Mouse (Mus musculus): Measurements from ENCODE around the gene Csrp3.

Csrp3 gene

GRCm38 (mm10) chr7:48864671-48865458 lies 17.0 kb upstream of the Csrp3 start:
- DNase-seq, result no peak

GRCm38 (mm10) chr7:48864199-48864598 lies 16.4 kb upstream of the Csrp3 start:
- DNase-seq, result no peak

- DNase-seq, result no peak
Measured at GRCm38 (mm10) chr7:48861796-48862195, 14.0 kb upstream of the Csrp3 start.

- no peak for DNase-seq
Measured at GRCm38 (mm10) chr7:48860948-48861347, 13.1 kb upstream of the Csrp3 start.

- no peak for DNase-seq
Measured at GRCm38 (mm10) chr7:48859362-48859761, 11.5 kb upstream of the Csrp3 start.

GRCm38 (mm10) chr7:48858257-48858656 lies 10.4 kb upstream of the Csrp3 start:
- no peak for DNase-seq

GRCm38 (mm10) chr7:48855461-48855860 lies 7.6 kb upstream of the Csrp3 start:
- DNase-seq, result no peak

- no peak for DNase-seq
Measured at GRCm38 (mm10) chr7:48853496-48853895, 5.7 kb upstream of the Csrp3 start.

GRCm38 (mm10) chr7:48851529-48852104 lies 3.8 kb upstream of the Csrp3 start:
- DNase-seq, result no peak

GRCm38 (mm10) chr7:48846755-48847154 lies 1.1 kb downstream of the Csrp3 start:
- DNase-seq, result no peak

- DNase-seq, result no peak
Measured at GRCm38 (mm10) chr7:48845213-48845973, 2.4 kb downstream of the Csrp3 start.

- no peak for DNase-seq
Measured at GRCm38 (mm10) chr7:48843541-48843940, 4.3 kb downstream of the Csrp3 start.

GRCm38 (mm10) chr7:48842353-48842752 lies 5.5 kb downstream of the Csrp3 start:
- no peak for DNase-seq

GRCm38 (mm10) chr7:48841538-48841937 lies 6.3 kb downstream of the Csrp3 start:
- no peak for DNase-seq

- no peak for DNase-seq
Measured at GRCm38 (mm10) chr7:48840545-48840944, 7.3 kb downstream of the Csrp3 start.

- DNase-seq, result no peak
Measured at GRCm38 (mm10) chr7:48838434-48838833, 9.4 kb downstream of the Csrp3 start.

GRCm38 (mm10) chr7:48836949-48837348 lies 10.9 kb downstream of the Csrp3 start:
- no peak for DNase-seq

- no peak for DNase-seq
Measured at GRCm38 (mm10) chr7:48834989-48835626, 12.7 kb downstream of the Csrp3 start.

- DNase-seq, result no peak
Measured at GRCm38 (mm10) chr7:48834371-48834970, 13.4 kb downstream of the Csrp3 start.

- no peak for DNase-seq
Measured at GRCm38 (mm10) chr7:48832735-48833134, 15.1 kb downstream of the Csrp3 start.

- DNase-seq, result peak; percentile 54
Measured at GRCm38 (mm10) chr7:48830395-48830794, 17.4 kb downstream of the Csrp3 start.

- DNase-seq, result no peak
Measured at GRCm38 (mm10) chr7:48829177-48829910, 18.5 kb downstream of the Csrp3 start.
